Mouse (Mus musculus): ENCODE measurements around the gene Iyd. TPM values are rescaled to one million over a fixed set of nuclear protein-coding genes. Genes with fewer than 3 reads are reported as not detected.

Iyd gene
- total and polyA plus RNA-seq, 2 experiments from 2014 or later = 0.71 TPM; not detected in 1

- TF ChIP-seq EP300 (IDR thresholded peaks at IDR 0.05; ENCODE audit: low read depth) = no peak
- no peak for TF ChIP-seq CTCF (IDR thresholded peaks at IDR 0.05; ENCODE audit: low read depth)
- no peaks in the 10 kb centered on the region for H3K9me3 ChIP-seq (replicated peaks; ENCODE audit: control insufficient read depth, low read length)
- no peak overlapping the region for H3K4me3 ChIP-seq (ENCODE audit: low read depth, low read length)
- ATAC-seq (ENCODE audit: insufficient read depth, low read depth) (no peak), DNase-seq (ENCODE audit: low spot score) (no peak)
- H3K36me3 ChIP-seq (replicated peaks; ENCODE audit: control insufficient read depth, insufficient read depth, low read length) = no peaks in the 10 kb centered on the region
- H3K4me2 ChIP-seq (ENCODE audit: low read depth, low read length) = no peak overlapping the region
- no peak overlapping the region for H3K27ac ChIP-seq (ENCODE audit: low read depth)
- 41% methylated on average over 4 of the region's 4 CpGs for WGBS
- H3K4me1 ChIP-seq (ENCODE audit: control insufficient read depth, insufficient read depth) = no peaks in the 10 kb centered on the region
- no peaks in the 10 kb centered on the region for H3K27me3 ChIP-seq (ENCODE audit: control insufficient read depth, insufficient read depth, low read length)
- H3K9ac ChIP-seq (replicated peaks; ENCODE audit: low read depth, low read length) = no peak overlapping the region
Observed at GRCm38 (mm10) chr10:3565126-3565525, 25.1 kb downstream of the Iyd start.

GRCm38 (mm10) chr10:3567821-3568220 lies 27.8 kb downstream of the Iyd start:
- Histone ChIP-seq H3K9ac (replicated peaks; ENCODE audit: low read depth, low read length) (no peak overlapping the region), H3K27me3 (ENCODE audit: control insufficient read depth, insufficient read depth, low read length) (no peaks in the 10 kb centered on the region), H3K4me2 (ENCODE audit: low read depth, low read length) (no peak overlapping the region), H3K36me3 (replicated peaks; ENCODE audit: control insufficient read depth, insufficient read depth, low read length) (no peaks in the 10 kb centered on the region), H3K4me1 (ENCODE audit: control insufficient read depth, insufficient read depth) (no peaks in the 10 kb centered on the region), H3K27ac (ENCODE audit: low read depth) (no peak overlapping the region), H3K4me3 (ENCODE audit: low read depth, low read length) (no peak overlapping the region), H3K9me3 (replicated peaks; ENCODE audit: control insufficient read depth, low read length) (no peaks in the 10 kb centered on the region)
- WGBS = 69% methylated on average over 6 of the region's 6 CpGs
- TF ChIP-seq EP300 (IDR thresholded peaks at IDR 0.05; ENCODE audit: low read depth) (no peak), CTCF (IDR thresholded peaks at IDR 0.05; ENCODE audit: low read depth) (peak; percentile 5; the same call in 1 of the 2 replicates)
- no peak for ATAC-seq (ENCODE audit: insufficient read depth, low read depth)
- no peak for DNase-seq (ENCODE audit: low spot score)

- Histone ChIP-seq H3K9ac (replicated peaks; ENCODE audit: low read depth, low read length) (no peak overlapping the region), H3K36me3 (replicated peaks; ENCODE audit: control insufficient read depth, insufficient read depth, low read length) (no peaks in the 10 kb centered on the region), H3K4me1 (ENCODE audit: control insufficient read depth, insufficient read depth) (no peaks in the 10 kb centered on the region), H3K4me2 (ENCODE audit: low read depth, low read length) (no peak overlapping the region), H3K4me3 (ENCODE audit: low read depth, low read length) (no peak overlapping the region), H3K27ac (ENCODE audit: low read depth) (no peak overlapping the region), H3K27me3 (ENCODE audit: control insufficient read depth, insufficient read depth, low read length) (no peaks in the 10 kb centered on the region), H3K9me3 (replicated peaks; ENCODE audit: control insufficient read depth, low read length) (no peaks in the 10 kb centered on the region)
- ATAC-seq (ENCODE audit: insufficient read depth, low read depth) (peak; percentile 81), DNase-seq (ENCODE audit: low spot score) (peak; percentile 51)
- TF ChIP-seq CTCF (IDR thresholded peaks at IDR 0.05; ENCODE audit: low read depth) = peak; percentile 78
- TF ChIP-seq EP300 (IDR thresholded peaks at IDR 0.05; ENCODE audit: low read depth) = no peak
- WGBS = 57% methylated on average over 10 of the region's 10 CpGs
Observed at GRCm38 (mm10) chr10:3572723-3573649, 32.9 kb downstream of the Iyd start.

GRCm38 (mm10) chr10:3573905-3574500 lies 34.0 kb downstream of the Iyd start:
- peak; percentile 39 for DNase-seq (ENCODE audit: low spot score)
- no peak for ATAC-seq (ENCODE audit: insufficient read depth, low read depth)
- no peaks in the 10 kb centered on the region for H3K27me3 ChIP-seq (ENCODE audit: control insufficient read depth, insufficient read depth, low read length)
- H3K27ac ChIP-seq (ENCODE audit: low read depth) = no peak overlapping the region
- no peaks in the 10 kb centered on the region for H3K36me3 ChIP-seq (replicated peaks; ENCODE audit: control insufficient read depth, insufficient read depth, low read length)
- WGBS = 71% methylated on average over 4 of the region's 4 CpGs
- H3K9ac ChIP-seq (replicated peaks; ENCODE audit: low read depth, low read length) = no peak overlapping the region
- H3K9me3 ChIP-seq (replicated peaks; ENCODE audit: control insufficient read depth, low read length) = no peaks in the 10 kb centered on the region
- H3K4me1 ChIP-seq (ENCODE audit: control insufficient read depth, insufficient read depth) = no peaks in the 10 kb centered on the region
- H3K4me2 ChIP-seq (ENCODE audit: low read depth, low read length) = no peak overlapping the region
- no peak overlapping the region for H3K4me3 ChIP-seq (ENCODE audit: low read depth, low read length)
- TF ChIP-seq EP300 (IDR thresholded peaks at IDR 0.05; ENCODE audit: low read depth) (no peak), CTCF (IDR thresholded peaks at IDR 0.05; ENCODE audit: low read depth) (peak; percentile 47)

- Histone ChIP-seq H3K4me2 (ENCODE audit: low read depth, low read length) (no peak overlapping the region), H3K4me3 (ENCODE audit: low read depth, low read length) (no peak overlapping the region), H3K4me1 (ENCODE audit: control insufficient read depth, insufficient read depth) (no peaks in the 10 kb centered on the region), H3K27me3 (ENCODE audit: control insufficient read depth, insufficient read depth, low read length) (no peaks in the 10 kb centered on the region), H3K9ac (replicated peaks; ENCODE audit: low read depth, low read length) (no peak overlapping the region), H3K9me3 (replicated peaks; ENCODE audit: control insufficient read depth, low read length) (no peaks in the 10 kb centered on the region), H3K27ac (ENCODE audit: low read depth) (no peak overlapping the region), H3K36me3 (replicated peaks; ENCODE audit: control insufficient read depth, insufficient read depth, low read length) (no peaks in the 10 kb centered on the region)
- no peak for DNase-seq (ENCODE audit: low spot score)
- TF ChIP-seq CTCF (IDR thresholded peaks at IDR 0.05; ENCODE audit: low read depth) (no peak), EP300 (IDR thresholded peaks at IDR 0.05; ENCODE audit: low read depth) (no peak)
- WGBS = 57% methylated on average over 3 of the region's 3 CpGs
- ATAC-seq (ENCODE audit: insufficient read depth, low read depth) = no peak
Observed at GRCm38 (mm10) chr10:3590632-3591031, 50.6 kb downstream of the Iyd start.
